Mouse (Mus musculus) kidney, embryonic 16.5 days (tissue): ENCODE measurements at regions not wholly inside any gene's neighbourhood (a gene's known extent, or its start where the extent isn't known, plus 50 kb on each side); places are given as distances from the start of the nearest gene placed in this dataset.

Experiments
- ATAC-seq: fragments of 200-750 bp; cut with Nextera tagmentation; 2 replicates; pipeline ENCODE4 v1.8.0; 2017; ENCODE audit warnings: moderate TSS enrichment; ENCODE audit not compliant: low FRiP score, low TSS enrichment
- H3K27ac ChIP-seq: fragments of 300-500 bp; sonication (generic); 2 replicates; pipeline ENCODE4 v1.5.1; 2014; ENCODE audit warnings: low read length
- H3K27me3 ChIP-seq: fragments of 300-500 bp; sonication (generic); 2 replicates; pipeline ENCODE4 v1.6.1; 2014; ENCODE audit warnings: low read length, control low read depth, mixed read lengths; ENCODE audit not compliant: insufficient read depth
- H3K36me3 ChIP-seq: fragments of 300-500 bp; sonication (generic); 2 replicates; pipeline ENCODE4 v1.6.1; 2014; ENCODE audit warnings: low read length, control low read depth, mixed read lengths; ENCODE audit not compliant: insufficient read depth
- H3K4me1 ChIP-seq: fragments of 300-500 bp; sonication (generic); 2 replicates; pipeline ENCODE4 v1.6.1; 2014; ENCODE audit warnings: low read length, control low read depth, mixed read lengths; ENCODE audit not compliant: insufficient read depth
- H3K4me2 ChIP-seq: fragments of 300-500 bp; sonication (generic); replicated peaks from 2 replicates; pipeline ENCODE4 v1.6.1; 2014; ENCODE audit warnings: low read depth, low read length
- H3K4me3 ChIP-seq: fragments of 300-500 bp; sonication (generic); 2 replicates; pipeline ENCODE4 v1.5.1; 2014; ENCODE audit warnings: mild to moderate bottlenecking, low read length
- H3K9ac ChIP-seq: fragments of 300-500 bp; sonication (generic); replicated peaks from 2 replicates; pipeline ENCODE4 v1.6.1; 2014; ENCODE audit warnings: low read length
- H3K9me3 ChIP-seq: fragments of 300-500 bp; sonication (generic); 2 replicates; pipeline ENCODE4 v1.6.1; 2016; ENCODE audit warnings: low read length, control low read depth
- WGBS: fragments of 180-500 bp; shearing (Covaris S2); extraction: QIAGEN DNeasy Blood & Tissue Kit; methylation state at CpG from one replicate; pipeline ENCODE4 v1.1.7; 2014; 5-methylcytosine and 5-hydroxymethylcytosine counted together

- Histone ChIP-seq H3K9me3 (no peaks in the 10 kb centered on the region), H3K4me1 (no peaks in the 10 kb centered on the region), H3K27me3 (no peaks in the 10 kb centered on the region), H3K4me3 (no peak overlapping the region), H3K9ac (no peak overlapping the region), H3K4me2 (no peak overlapping the region), H3K27ac (no peak overlapping the region), H3K36me3 (no peaks in the 10 kb centered on the region)
- 74% methylated on average over 5 of the region's 5 CpGs for WGBS
- no peak for ATAC-seq
Measured at GRCm38 (mm10) chr8:30630332-30630731, 2798.2 kb upstream of the 5930422O12Rik start.

DNA sequence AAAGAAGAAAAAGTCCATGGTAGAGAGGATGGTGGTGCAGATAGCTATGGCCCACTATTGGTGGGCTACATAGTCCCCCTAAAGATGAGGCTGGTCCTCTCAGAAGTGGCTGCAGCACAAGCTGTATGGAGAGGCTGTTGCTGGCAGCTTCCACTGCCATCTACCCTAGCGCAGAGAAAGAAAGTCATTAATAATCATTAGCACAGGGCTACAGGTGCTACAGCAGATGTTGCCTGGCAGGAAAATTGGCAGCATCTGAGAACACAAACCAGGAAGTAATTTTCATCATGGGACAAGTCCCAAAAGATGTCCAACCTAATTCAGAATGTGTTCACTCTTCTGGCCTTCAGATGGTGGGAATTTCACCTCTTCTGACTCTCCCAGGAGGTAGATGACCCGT, 2791.7 kb upstream of the 5930422O12Rik start:
- Histone ChIP-seq H3K9me3 (no peaks in the 10 kb centered on the region), H3K27ac (no peak overlapping the region), H3K4me1 (no peaks in the 10 kb centered on the region), H3K4me3 (no peak overlapping the region), H3K27me3 (no peaks in the 10 kb centered on the region), H3K4me2 (no peak overlapping the region), H3K9ac (no peak overlapping the region), H3K36me3 (no peaks in the 10 kb centered on the region)
- no peak for ATAC-seq
- 92% methylated on average over 2 of the region's 2 CpGs for WGBS

GRCm38 (mm10) chr8:30642866-30643690, 2785.4 kb upstream of the 5930422O12Rik start:
- Histone ChIP-seq H3K9ac (no peak overlapping the region), H3K4me1 (no peaks in the 10 kb centered on the region), H3K36me3 (no peaks in the 10 kb centered on the region), H3K4me2 (no peak overlapping the region), H3K27me3 (no peaks in the 10 kb centered on the region), H3K27ac (no peak overlapping the region), H3K4me3 (no peak overlapping the region), H3K9me3 (no peaks in the 10 kb centered on the region)
- 68% methylated on average over 3 of the region's 3 CpGs for WGBS
- no peak for ATAC-seq

DNA sequence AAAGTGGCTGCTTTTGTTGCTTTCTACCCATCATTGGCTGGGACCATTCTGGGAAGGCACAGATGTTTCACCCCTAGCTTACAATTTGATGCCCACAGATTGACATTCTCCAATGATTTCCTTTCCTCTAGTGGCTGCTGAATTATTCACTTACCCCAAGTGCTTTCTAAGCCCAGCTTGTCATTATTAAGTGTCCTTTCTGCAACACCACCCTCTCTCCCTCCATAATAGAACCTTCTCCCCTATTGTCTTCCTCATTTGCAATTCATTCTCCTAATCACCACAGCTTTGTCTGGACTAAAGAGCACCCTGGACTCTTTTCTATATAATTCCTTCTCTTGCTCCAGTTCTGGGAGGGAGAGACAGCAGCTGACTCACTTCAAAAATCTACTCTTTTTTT, 2780.0 kb upstream of the 5930422O12Rik start:
- ATAC-seq: no peak
- Histone ChIP-seq H3K36me3 (no peaks in the 10 kb centered on the region), H3K4me3 (no peak overlapping the region), H3K4me2 (no peak overlapping the region), H3K27ac (no peak overlapping the region), H3K9ac (no peak overlapping the region), H3K9me3 (no peaks in the 10 kb centered on the region), H3K27me3 (no peaks in the 10 kb centered on the region), H3K4me1 (no peaks in the 10 kb centered on the region)

DNA sequence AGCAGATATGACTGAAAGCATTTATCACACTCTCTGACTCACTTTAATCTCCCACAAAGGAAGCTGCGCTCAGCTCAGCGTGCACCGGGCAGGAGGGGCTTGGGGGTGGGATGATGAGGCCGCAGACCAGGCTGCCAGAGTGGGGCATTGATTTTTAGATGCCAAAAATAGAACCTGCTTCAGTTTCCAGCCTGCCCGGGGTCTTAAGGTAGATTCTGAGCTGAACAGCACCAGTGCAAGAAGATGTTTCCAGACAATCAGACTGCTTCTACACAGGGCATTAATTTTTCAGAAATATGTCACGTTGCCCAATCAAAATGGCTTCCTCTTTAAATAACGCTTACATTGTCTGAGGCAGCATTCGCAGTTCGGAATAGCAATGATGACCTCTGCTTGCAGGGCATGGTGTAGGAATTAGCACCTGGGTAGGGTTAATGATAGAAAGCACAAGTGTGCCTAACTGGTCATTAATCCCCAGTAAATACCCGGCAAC, 2772.7 kb upstream of the 5930422O12Rik start:
- ATAC-seq: no peak
- Histone ChIP-seq H3K4me3 (no peak overlapping the region), H3K27ac (no peak overlapping the region), H3K9ac (no peak overlapping the region), H3K4me1 (no peaks in the 10 kb centered on the region), H3K27me3 (no peaks in the 10 kb centered on the region), H3K9me3 (no peaks in the 10 kb centered on the region), H3K36me3 (no peaks in the 10 kb centered on the region), H3K4me2 (no peak overlapping the region)
- WGBS: 73% methylated on average over 10 of the region's 10 CpGs

DNA sequence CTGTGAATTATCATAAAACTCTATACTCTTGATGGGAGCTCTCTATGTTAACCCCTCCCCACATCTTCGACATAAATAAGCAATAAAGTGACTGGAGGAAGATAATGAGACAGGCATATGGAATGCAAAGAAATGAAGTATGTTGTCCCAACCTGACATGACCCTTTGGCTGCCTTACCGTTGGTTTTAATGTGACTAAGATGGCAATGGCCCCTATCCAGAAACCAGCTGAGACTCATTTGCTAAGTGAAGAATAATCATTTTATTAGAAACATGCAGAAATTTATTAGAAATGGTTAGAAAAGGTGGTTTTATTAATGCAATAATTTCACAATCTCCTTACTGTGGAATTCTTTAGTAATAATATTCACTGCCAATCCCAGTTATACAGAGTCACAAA, 2767.2 kb upstream of the 5930422O12Rik start:
- H3K4me2 ChIP-seq: no peak overlapping the region
- no peak overlapping the region for H3K4me3 ChIP-seq
- H3K27me3 ChIP-seq: no peaks in the 10 kb centered on the region
- no peak for ATAC-seq
- 55% methylated on average over 2 of the region's 2 CpGs for WGBS
- no peak overlapping the region for H3K27ac ChIP-seq
- H3K9ac ChIP-seq: no peak overlapping the region
- no peaks in the 10 kb centered on the region for H3K9me3 ChIP-seq
- H3K4me1 ChIP-seq: no peaks in the 10 kb centered on the region
- no peaks in the 10 kb centered on the region for H3K36me3 ChIP-seq

DNA sequence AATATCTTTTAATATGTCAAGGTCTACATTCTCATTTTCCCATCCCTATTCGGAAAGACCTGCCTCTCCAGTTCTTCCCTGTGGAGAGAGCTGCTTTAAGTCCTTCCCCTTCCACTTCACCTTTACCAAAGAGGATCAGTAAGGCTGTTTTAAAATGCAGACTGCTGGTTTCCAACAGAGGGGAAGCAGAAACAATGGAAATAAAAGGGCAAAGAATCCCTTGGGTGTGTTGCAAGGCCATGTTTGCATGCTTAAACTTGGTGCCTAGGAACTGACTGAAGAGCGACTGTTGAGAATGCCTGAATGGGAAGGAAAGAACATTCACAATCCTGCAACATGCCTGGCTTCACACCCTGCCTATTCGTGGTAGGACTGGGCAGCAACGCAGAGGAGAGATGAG, 2759.1 kb upstream of the 5930422O12Rik start:
- Histone ChIP-seq H3K4me2 (no peak overlapping the region), H3K4me3 (no peak overlapping the region), H3K36me3 (no peaks in the 10 kb centered on the region), H3K9me3 (no peaks in the 10 kb centered on the region), H3K27me3 (no peaks in the 10 kb centered on the region), H3K9ac (no peak overlapping the region), H3K4me1 (no peaks in the 10 kb centered on the region), H3K27ac (no peak overlapping the region)
- no peak for ATAC-seq
- WGBS: 71% methylated on average over 4 of the region's 4 CpGs

DNA sequence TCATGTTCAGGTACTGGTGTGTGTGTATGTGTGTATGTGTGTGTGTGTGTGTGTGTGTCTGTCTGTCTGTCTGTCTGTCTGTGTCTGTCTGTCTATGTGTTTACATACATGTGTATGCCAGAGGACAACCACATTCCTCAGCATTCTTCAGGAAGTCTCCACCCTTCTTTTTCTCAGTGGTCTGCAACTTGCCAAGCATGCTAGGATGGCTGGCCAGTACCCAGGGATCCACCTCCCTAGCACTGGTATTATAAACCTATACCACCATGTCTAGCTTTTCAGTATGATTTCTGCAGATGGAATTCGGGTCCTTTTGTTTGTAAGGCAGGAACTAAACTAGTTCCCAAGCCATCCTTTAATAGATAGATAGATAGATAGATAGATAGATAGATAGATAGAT, 2751.1 kb upstream of the 5930422O12Rik start:
- Histone ChIP-seq H3K36me3 (no peaks in the 10 kb centered on the region), H3K27me3 (no peaks in the 10 kb centered on the region), H3K9me3 (no peaks in the 10 kb centered on the region), H3K4me2 (no peak overlapping the region), H3K27ac (no peak overlapping the region), H3K4me1 (no peaks in the 10 kb centered on the region), H3K4me3 (no peak overlapping the region), H3K9ac (no peak overlapping the region)
- ATAC-seq: no peak
- 92% methylated on average over 1 of the region's 1 CpGs for WGBS

DNA sequence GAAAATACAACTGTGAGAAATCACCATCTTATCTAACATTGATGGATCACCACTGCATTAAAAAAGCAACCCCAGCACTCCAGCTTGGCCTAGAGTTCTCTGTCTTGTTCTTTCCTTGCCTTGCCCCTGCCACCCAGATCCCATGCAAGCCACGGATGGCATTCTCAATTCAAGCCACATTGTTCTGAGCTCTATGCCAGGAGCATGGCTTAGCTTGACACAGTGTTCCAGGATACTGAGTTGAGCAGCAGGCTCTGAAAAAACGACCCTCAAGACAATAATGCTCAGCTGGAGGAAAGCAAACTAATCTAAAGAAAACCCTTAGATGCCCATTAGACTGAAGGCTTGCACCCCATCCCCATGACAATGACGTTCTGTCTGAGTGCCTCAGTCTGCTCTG, 2746.3 kb upstream of the 5930422O12Rik start:
- Histone ChIP-seq H3K9me3 (no peaks in the 10 kb centered on the region), H3K9ac (no peak overlapping the region), H3K27ac (no peak overlapping the region), H3K4me2 (no peak overlapping the region), H3K27me3 (no peaks in the 10 kb centered on the region), H3K4me3 (no peak overlapping the region), H3K4me1 (no peaks in the 10 kb centered on the region), H3K36me3 (no peaks in the 10 kb centered on the region)
- ATAC-seq: no peak
- WGBS: 54% methylated on average over 3 of the region's 3 CpGs

GRCm38 (mm10) chr8:30686539-30686938, 2742.0 kb upstream of the 5930422O12Rik start:
- H3K4me2 ChIP-seq: no peak overlapping the region
- H3K27me3 ChIP-seq: no peaks in the 10 kb centered on the region
- no peaks in the 10 kb centered on the region for H3K4me1 ChIP-seq
- WGBS: 76% methylated on average over 3 of the region's 3 CpGs
- H3K27ac ChIP-seq: no peak overlapping the region
- H3K4me3 ChIP-seq: no peak overlapping the region
- no peaks in the 10 kb centered on the region for H3K36me3 ChIP-seq
- no peak overlapping the region for H3K9ac ChIP-seq
- no peaks in the 10 kb centered on the region for H3K9me3 ChIP-seq
- no peak for ATAC-seq
